Mouse (Mus musculus) C2C12 (cell line): ENCODE measurements around the gene Iqcf6.

Source experiments
- CTCF ChIP-seq: IDR thresholded peaks from one replicate; pipeline ENCODE4 v1.5.1; 2011; ENCODE audit not compliant: control insufficient read depth, insufficient read depth, insufficient read length
- MAX ChIP-seq: IDR thresholded peaks from one replicate; pipeline ENCODE4 v1.6.1; 2011; ENCODE audit warnings: mild to moderate bottlenecking, control low read depth
- MYOD1 ChIP-seq: IDR thresholded peaks from one replicate; pipeline ENCODE4 v1.6.1; 2011; ENCODE audit warnings: low read depth; ENCODE audit not compliant: control insufficient read depth, insufficient read length
- USF1 ChIP-seq: IDR thresholded peaks from one replicate; pipeline ENCODE4 v1.6.1; 2011; ENCODE audit warnings: low read depth, mild to moderate bottlenecking, control low read depth, moderate library complexity

DNA sequence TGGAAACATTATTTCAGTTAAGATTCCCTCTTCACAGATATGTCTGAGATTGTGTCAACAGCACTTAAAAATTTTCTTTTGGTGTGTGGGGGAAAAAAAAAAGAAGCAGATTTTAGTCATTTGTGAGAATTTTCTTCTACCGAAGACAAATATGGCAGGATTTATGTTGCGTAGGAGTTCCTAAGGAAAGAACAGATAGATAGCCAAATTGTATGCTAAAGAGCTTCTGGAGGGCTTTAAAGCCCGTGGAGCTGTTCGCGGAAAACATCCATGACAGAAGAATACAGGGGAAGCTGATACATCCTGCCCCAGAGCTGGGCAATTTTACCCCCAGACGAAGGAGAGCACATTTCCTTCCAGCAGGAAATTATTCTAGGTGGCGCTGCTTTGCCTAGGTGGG is 46.4 kb upstream of the Iqcf6 start:
- no peak for TF ChIP-seq MYOD1
- no peak for TF ChIP-seq CTCF
- TF ChIP-seq USF1: no peak
- no peak for TF ChIP-seq MAX
